Mouse (Mus musculus): ENCODE results near the gene Slc45a3.

Gene Slc45a3

DNA sequence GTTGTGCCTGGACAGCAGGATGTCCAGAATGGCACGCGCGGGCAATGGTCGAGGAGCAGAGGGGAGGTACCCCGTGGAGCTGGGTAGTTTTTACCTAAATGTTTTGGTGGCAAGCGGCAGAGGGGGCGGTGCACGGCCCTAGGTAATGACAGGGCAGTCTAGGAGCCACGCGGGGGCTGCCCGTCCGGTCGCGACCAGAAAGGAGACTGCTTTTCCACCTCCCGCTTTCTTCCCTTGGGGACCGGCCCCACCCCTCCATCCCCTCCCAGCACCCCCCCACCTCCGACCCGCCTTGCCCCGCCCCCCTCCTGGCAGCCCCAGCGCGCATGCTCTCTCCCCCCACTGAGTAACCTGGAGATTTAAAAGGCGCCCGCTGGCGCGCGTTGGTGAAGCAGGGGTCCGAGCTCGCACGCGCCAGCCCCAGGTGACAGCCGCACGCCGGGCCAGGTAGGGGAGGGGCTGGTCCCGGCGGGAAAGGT is at the start of gene Slc45a3:
Gene Slc45a3, plus strand, starts transcription at position 362 of the 479 bp plus-strand sequence.
- no peak for DNase-seq (ENCODE audit: low read depth)

DNA sequence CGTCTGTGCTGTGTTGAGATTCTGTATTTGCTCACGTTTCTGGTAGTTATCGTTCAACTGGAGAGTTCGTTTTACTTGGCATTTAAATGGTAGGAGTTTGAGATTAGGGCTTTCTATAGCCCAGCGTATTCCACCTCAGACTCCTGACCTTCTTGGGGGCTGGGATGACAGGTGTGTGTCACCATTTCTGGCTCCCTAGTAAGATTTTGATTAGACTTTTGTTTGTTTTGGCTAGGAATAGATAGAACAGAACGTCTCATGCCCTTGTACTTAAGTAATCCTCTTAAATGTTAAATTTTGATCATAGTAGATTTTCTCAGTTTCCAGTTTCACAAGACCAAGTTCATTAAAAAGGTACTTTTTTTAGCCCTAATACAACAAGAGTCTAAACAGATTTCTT is 45.1 kb upstream of the Slc45a3 start:
- no peak for DNase-seq (ENCODE audit: low read depth)

DNA sequence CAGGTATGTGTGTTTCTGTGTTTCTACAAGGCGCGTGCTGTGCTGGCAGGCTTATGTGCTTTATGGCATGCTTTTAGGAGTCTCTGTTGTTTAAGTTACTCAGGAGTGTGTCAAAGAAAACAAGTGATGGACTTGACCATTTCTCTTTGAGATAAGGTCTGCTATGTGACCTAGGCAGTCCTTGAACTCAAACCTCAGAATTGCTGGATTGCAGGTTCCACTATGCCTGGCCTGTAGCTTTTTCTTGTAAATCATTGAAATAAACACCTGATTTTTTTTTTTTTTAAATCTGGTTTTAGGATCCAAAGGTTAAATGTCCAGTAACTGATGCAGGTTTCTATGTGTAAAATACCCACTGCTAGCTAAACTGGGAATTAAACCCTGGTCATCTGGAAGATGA is 43.7 kb upstream of the Slc45a3 start:
- DNase-seq (ENCODE audit: low read depth): no peak

DNA sequence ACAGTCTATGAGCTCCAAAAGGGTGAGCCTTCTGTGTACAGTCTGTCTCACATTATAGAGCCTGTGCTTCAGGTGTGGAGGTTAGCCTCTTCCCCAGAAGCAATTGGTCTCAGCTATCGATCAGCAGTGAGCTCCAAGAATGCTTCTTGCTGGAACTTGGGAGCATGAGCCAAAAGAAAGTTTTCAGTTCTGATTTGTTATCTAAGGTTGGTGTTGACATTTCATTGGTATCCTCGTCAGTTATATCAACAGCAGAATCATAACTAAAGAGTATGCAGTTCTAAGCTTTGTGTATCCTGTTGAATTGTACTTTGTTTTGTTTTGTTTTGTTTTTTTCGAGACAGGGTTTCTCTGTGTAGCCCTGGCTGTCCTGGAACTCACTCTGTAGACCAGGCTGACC is 40.7 kb upstream of the Slc45a3 start:
- DNase-seq (ENCODE audit: low read depth): no peak

DNA sequence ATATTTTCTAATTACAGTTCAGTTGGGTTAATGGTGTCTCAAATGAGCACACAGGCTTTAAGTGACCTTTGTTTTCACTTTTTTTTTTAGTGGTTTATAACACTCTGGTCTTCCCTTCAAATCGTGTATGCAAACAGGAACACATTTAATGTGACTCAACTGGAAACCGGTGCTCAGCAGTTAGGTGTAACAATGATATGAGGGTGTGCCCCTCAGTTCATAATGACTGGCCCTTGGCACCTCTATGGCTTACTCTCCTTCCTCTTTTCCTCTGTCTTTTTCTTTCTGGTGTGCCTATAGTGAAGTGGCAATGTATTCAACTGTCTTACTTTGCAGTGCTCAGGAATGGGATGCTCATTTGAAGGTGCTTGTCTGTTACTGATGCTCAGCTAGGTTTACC is 29.3 kb upstream of the Slc45a3 start:
- DNase-seq (ENCODE audit: low read depth): no peak

DNA sequence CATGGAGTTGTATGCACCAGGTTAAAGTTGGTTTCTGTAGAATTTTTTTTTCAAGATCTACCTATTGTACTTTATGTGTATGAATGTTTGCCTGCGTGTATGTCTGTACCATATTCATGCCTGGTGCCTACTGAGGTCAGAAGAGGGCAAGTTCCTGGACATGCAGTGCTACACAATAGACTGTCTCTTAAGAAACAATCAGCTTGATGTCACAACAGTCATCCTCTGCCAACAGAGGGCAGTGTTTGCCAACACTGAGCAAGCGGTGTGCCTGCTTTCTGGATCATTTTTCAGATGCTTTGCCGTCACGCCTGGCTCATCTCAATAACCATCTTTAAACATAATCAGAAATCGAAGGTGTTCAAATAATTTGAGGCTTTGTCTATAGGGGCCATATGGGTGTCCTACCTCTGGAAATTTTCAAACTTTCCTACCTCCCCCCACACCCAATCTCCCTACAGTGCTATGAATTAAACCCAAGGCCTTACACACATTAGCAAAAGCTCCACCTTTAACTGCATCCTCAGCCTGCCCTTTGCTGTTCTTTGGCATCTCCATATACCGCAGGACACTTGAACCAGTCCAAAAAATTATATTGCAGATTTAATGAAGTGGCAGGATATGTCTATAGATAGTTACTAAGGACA is 25.0 kb upstream of the Slc45a3 start:
- DNase-seq (ENCODE audit: low read depth): peak; percentile 60

DNA sequence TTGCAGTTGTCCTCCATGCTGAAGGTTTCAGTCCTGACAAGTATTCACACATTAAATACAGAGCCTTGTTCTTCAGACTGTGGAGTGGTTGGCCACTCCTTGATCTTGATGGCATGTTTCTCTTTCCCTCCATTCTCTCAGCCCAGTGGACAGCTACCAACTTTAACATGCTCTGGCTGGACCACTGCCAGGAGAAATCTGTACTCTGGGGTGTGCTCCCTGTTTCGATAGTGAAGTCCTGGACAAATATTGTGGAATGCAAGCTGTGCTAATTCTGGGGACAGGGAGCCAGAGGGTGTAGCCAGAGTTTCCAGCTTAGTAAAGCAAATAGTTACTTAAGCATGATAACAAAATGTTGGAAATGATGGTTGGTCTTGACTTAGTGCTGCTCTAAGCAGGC is 24.0 kb upstream of the Slc45a3 start:
- no peak for DNase-seq (ENCODE audit: low read depth)

DNA sequence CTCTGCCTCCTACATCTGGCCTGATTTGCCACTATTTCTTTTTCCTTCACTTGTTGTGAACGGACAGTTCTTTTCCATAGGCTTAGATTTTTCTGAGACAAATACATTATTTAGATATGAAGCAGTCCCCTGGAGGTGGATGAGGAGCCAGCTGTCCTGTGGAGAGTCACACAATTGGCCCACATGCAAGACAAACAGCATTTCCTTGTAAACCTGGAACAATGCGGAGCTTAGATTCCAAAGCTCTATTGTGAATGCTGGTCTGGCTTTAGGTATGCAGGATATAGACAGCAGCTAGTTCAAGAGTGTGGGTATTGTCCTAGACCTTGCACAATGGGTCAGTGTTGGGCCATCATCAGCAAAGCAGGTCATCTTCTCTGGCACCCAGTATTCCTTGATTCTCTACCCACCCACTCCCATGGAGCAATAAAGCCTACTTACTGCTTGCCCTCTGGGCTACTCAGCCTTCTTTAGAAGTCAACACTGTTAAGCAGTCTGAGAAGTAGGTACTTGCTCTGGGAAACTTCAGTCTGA is 22.0 kb upstream of the Slc45a3 start:
- no peak for DNase-seq (ENCODE audit: low read depth)

DNA sequence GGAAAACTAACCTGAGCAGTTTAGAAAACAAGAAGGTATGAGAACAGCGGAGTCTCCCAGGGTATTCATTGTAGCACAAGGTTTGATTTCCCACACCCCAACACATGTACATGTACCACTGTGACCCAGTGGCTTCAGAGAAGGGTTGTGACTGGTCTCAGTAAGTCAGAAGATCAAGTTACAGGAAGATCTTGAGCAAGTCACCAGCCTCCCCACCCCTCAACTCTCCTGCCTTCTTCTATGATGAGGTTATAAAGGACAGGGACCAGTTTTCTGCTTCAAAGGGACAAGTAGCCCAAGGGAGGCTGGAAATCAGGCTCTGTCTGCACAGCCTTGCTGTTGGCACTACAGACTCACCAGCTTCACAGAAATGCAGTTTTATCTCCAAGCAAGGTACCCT is 21.3 kb upstream of the Slc45a3 start:
- no peak for DNase-seq (ENCODE audit: low read depth)

DNA sequence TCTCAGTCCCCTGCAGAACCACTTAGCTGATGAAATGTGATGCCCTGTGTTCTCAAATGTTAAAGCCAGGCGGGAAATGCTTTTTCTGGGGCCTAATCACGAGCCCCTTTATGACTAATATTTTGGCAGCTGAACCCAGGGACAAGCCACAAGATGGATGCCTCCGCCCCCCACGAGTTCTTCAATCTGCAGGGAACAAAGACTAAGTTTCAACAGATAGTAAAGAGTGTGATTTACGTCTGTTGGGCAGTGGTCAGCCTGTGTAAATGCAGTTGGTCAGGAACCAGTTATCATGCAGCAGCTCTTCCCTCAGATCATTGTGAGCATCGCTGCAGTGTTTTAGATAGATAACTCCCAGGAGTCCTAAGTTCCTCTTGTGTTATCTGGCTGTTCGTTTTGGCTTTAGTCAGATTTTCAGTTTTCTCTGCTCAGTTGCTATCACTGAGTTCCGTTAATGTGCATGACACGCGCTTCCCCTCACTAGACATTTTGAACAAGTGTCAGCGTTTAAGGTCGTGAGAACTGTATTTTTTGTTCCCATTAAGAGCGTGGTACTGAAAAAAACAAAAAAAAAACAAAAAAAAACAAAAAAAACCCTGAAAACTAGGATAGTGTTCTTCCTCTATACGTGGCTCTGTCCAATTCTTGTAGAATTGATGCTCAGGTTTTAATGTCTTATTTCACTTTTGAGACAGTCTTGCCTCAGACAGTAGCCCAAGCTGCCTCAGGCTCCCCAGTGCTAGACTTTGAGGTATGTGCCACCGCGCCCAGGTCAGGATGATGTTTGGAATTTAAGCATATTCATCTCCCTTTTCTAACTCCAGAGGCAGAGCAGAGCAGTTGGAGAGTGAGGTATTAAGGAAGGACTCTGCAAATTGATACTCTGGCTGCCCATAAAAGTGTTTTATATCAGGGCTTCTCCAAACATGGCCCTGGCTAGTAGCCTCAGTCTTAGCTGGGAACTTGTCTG is 19.9 kb upstream of the Slc45a3 start:
- no peak for DNase-seq (ENCODE audit: low read depth)

DNA sequence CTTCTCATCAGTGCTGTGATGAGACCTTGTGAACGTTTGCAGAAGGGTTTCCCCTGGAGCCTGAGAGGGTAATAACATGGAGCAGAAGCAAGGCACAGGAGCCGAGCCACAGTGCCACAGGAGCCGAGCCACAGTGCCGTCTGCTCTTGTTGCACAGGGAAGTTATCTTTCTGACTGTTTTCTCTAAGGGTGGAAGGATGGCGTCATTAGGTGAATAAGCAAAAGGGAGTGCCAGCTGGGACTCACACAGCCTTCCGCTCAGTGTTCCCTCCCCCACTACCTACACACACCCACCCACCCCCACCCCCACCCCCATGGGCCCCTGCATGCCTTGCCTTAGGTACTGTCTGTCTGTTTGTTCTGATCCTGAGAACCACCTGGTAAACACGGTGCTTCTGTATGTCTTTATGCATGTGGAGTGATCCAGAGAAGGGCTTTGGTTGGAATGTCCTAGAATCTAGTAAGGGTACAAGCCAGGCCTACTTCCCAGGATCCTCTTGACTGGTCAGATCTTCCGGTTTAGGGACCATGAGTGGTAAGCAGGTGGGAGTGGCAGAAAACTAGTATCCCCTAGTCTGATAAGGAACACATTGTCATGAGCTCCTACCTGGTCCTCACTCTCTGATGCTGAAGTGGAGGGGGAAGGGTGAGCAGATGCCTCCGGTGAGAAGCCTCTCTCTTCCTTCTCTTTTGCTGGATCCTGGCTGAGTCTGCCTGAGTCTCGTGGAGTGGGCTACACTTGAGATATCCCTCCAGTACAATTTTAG is 16.9 kb upstream of the Slc45a3 start:
- no peak for DNase-seq (ENCODE audit: low read depth)

DNA sequence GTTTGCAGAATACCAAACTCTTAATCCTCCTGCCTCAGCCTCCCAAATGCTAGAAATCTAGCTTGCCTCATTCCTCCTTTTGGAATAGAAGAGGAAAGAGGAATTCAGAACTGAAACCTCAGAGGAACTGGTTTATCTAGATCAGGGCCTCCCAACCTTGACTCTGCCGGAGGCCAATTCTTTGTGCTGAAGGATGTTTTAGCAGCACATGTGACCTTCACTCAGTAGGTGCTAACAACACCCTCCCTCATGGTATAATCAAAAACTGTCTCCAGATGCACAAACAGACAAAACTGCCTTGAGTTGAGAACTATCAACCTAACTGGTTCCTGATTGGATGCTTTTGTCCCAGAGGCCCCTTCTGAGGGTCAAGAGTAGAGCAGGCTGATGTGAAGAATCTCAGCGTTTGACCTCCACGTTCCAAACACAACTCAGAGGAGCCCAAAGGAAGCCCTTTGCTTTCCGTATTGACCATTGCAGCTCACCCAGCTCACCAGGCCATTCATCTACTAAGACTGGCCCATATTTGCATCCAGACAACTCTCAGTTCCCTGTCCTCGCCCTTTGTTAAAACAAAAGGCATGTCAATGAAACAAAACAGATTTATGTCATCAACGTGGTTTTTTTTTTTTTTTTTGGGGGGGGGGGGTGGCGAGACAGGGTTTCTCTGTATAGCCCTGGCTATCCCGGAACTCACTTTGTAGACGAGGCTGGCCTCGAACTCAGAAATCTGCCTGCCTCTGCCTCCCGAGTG is 16.1 kb upstream of the Slc45a3 start:
- no peak for DNase-seq (ENCODE audit: low read depth)

DNA sequence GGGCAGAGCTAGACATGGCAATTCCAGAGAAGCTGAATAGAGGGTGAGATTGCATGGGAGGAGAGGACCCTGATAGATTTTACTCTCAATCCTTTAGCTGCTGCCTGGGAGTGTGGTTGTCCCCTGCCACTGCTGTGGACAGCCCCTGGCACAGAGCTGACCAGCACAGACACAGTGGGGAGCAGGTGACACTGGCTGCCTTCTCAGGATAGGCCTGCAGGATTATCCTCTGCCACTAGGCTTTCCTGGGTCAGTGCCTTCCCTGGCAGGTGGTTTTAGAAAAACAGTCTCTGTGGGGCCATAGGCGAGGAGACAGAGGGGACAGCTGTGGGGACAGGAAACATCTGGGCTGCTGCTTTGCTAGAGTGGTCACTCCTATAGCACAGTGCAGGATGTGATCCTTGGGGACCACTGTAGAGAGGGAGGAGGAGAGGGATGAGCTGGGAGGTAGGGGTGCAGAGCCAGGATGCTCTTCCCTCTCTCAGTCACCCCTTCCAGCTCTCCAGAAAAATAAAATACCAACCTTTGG is 14.7 kb upstream of the Slc45a3 start:
- DNase-seq (ENCODE audit: low read depth): no peak

DNA sequence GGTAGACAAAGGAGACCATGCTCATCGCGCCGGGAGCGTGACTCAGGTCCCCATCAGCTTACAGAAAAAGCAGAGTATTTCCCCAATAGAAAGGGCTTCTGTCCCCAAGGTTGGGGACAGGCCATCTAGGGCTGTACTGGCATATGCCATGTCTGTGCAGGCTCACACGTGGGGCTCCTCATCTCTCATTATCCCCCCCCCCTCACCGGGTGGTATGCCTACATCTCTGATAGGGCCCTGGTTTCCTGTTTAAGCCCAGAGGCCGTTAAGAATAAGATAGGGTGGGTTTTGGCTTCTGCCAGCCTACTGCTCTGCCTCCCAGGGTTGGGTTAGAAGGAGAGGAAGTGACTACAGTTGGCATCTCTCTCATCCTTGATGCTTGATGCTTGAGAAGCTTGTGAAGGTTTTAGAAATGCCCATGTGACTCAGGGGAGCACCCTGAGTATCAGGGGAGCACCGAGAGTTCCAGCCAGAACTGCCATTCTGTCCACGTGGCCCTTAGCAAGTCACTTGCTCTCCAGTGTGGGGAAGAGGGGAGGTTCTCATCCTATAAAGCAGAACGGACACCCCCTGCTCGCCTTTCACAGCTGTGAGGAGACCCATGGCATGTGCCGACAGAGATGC is 8.4 kb upstream of the Slc45a3 start:
- DNase-seq (ENCODE audit: low read depth): no peak

DNA sequence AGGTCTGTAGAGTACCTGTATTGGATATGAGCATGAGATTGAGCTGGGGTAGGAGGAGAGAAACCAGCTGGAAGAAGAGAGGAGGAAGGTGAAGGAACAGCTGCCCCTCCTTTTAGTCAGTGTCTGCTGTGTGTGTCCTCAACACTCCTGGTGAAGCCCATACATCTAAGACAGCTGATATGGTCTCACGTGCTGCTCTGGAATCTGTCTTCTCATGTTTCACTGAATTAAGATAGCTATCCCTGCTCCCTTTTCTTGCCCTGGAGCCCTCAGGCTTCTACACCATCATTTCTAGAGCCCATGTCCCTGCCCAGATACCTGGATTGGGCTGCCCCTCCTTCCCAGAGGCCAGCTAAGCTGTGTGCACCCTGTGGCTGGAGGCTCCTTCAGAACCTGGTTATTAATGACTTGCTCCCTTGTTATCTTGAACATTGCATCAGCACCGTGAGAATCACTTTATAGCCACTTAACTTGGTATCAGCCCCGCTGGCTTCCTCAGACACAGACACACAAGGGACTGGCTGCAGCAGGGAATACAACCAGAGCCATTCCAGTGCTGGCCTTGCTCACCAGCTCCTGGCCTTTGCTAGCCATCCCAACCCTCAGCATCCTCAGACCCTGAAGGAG is 7.5 kb upstream of the Slc45a3 start:
- no peak for DNase-seq (ENCODE audit: low read depth)

DNA sequence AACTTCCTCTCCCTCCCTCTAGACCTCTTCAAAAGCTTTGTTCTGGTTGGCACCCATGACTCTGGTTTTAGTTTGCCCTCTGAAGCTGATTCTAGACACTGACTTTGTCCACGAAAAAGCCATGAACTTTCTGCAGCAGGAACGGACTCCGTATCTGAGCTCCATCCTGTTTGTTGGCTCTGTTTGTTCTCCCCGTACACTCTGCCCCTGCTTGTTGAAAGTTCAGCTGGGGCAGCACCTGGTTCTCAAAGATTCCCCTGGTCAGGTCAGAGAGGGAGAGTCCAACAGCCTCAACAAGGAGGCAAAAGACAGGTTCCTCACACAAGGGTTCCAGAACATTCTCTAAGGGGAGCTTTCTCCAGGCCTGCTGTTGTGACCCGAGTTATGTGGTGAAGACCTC is 5.4 kb upstream of the Slc45a3 start:
- DNase-seq (ENCODE audit: low read depth): no peak

DNA sequence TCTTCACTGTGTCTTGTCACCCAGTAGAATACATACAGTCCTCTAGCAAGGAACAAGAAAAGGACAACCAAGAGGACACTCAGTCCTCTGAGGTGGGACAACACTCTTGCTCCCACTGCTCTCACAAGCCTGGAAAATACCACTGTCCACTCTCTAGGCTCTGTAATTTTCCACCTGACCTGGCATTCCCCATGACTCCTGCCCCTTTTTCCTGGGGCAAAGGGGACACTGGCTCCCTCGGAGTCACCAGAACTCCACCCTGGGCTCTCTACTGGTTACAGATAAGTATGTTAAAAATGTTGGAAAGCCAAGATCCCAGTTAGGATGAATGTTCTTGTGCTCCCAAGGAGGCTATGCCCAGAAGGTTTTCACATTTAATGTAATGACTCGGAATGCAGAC is 1.8 kb upstream of the Slc45a3 start:
- DNase-seq (ENCODE audit: low read depth): no peak

DNA sequence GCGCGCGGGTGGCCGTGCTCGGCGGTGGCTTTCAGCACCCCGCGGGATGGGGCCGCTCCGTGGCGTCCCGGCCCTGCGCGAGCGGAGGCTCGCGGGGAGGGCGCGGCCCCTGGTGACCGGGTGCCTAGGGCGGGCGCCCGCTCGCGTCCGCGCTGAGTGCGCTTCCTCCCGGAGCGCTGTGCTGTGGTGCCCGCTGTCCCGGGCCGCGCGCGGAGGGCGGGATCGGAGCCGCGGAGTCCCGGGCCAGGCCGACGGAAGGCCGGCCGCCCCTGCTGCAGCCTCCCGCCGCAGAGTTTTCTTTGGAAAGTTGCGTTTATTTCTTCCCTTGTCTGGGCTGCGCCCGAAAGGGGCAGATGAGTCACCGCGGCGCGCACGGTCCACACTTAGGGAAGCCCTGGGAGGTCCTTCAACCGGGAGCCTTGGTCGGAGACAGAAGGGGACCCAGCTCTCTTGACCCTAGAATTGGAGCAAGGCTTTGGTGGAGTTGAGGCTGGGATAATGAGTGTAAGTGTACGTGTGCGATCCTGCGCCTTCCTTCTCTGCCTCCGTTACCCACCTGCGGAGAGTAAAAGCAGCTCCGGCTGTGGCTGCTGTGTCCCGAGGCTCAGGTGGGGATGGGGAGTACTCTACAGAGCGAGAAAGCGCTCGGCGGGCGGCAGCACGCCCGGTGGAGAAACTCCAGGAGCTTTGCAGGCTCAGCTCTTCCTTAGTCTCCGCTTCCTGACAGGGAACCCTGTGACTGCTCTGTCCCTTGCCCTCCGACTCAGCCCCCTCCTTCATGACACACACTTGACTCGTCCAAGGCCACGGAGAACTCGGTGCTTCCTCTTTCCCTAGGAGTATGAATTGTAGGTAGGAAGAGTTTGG is 551 bp downstream of the Slc45a3 start:
- DNase-seq (ENCODE audit: low read depth): no peak

DNA sequence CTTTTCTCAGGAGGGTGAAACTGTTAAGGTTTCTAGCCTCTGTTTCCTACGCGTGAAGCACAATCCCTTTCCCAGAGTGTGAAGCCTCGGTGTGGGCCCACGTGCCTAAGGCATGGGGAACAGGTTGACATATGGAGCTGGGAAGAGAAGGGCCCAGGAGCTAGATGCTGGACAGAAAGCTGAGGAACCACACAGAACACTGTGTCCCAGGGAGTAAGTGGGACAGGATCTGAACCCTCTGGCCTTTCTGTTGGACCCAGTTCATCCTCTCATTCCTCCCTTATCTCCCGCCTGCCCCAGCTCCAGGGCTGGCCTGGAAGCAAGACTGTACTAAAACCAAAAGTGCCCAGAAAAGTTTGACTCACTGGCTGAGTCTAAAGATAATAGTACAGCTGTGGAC is 1.3 kb downstream of the Slc45a3 start:
- DNase-seq (ENCODE audit: low read depth): no peak

All from naive thymus-derived CD4-positive, alpha-beta T cell, adult 2 months (primary cell).